Mouse (Mus musculus): ENCODE measurements around the gene Rmi2.

GRCm38 (mm10) chr16:10939932-10940331, 105.1 kb downstream of the Rmi2 start:
- TF ChIP-seq POLR2A (IDR thresholded peaks at IDR 0.05; ENCODE audit: low read depth, low read length) (no peak), CTCF (IDR thresholded peaks at IDR 0.05; ENCODE audit: borderline replicate concordance, insufficient read depth, low read length) (no peak)
